Mouse (Mus musculus): ENCODE data around the gene C2cd2l. TPM values are rescaled to one million over a fixed set of nuclear protein-coding genes. Genes with fewer than 3 reads are reported as not detected.

The C2cd2l gene
- polyA plus RNA-seq, 1 experiment from 2014 or later: 8.7 TPM

DNA sequence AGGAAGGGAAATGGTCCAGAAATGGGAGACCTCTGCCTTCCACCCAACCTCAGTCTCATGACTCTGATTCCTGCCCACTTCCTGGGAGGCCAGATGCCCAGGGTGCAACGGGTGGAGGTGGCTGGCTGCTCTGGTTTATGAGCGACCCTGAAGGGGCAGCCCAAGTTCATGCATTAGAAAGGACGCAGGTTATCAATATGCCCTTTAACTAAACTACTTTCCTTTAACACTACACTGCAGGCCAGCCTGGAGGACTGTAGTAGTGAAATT is 1.3 kb downstream of the C2cd2l start:
- Histone ChIP-seq H3K9me3 (no peaks in the 10 kb centered on the region), H3K36me3 (replicated peaks) (peaks cover 37% of the 10 kb centered on the region), H3K4me1 (peaks cover 48% of the 10 kb centered on the region), H3K27me3 (ENCODE audit: poor library complexity, severe bottlenecking) (0 out of 2 replicates have a peak, but pooled peaks cover 12% of the 10 kb centered on the region), H3K27ac (no peak overlapping the region), H3K4me3 (peak overlapping the region; percentile 91)
- no peak for DNase-seq (ENCODE audit: extremely low spot score, low spot score)
- WGBS: 31% methylated on average over 3 of the region's 3 CpGs

- WGBS: 52% methylated on average over 5 of the region's 5 CpGs
- Histone ChIP-seq H3K36me3 (replicated peaks) (peaks cover 42% of the 10 kb centered on the region), H3K27ac (no peak overlapping the region), H3K9me3 (no peaks in the 10 kb centered on the region), H3K4me3 (peak overlapping the region; percentile 91), H3K4me1 (peaks cover 48% of the 10 kb centered on the region), H3K27me3 (ENCODE audit: poor library complexity, severe bottlenecking) (0 out of 2 replicates have a peak, but pooled peaks cover 17% of the 10 kb centered on the region)
- DNase-seq (ENCODE audit: extremely low spot score, low spot score): no peak
These were observed 1.8 kb downstream of the C2cd2l start for GRCm38 (mm10) chr9:44318076-44318825.

DNA sequence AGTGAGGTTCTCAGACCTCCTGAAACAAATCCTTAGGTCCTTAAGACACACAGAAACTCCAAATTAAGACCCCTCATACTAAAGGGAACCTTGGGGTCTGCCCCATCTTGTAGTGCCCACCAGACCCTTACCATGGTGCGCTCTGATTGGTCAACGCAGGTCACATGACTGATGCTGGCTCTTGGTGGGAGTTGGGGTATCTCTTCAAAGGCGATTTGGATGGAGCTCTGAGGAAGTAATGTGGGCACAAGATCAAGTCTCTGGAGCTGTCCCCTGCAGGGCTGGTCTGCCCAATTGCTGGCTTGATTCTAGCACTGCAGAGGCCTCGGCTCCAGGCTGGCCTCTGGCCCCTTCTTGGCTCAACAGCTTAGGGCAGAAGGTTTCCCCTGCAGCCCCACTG is 2.6 kb downstream of the C2cd2l start:
- H3K9me3 ChIP-seq: no peaks in the 10 kb centered on the region
- H3K4me1 ChIP-seq: peaks cover 49% of the 10 kb centered on the region
- WGBS: 63% methylated on average over 4 of the region's 4 CpGs
- DNase-seq (ENCODE audit: extremely low spot score, low spot score): no peak
- H3K27me3 ChIP-seq (ENCODE audit: poor library complexity, severe bottlenecking): peaks cover 25% of the 10 kb centered on the region
- H3K4me3 ChIP-seq: no peak overlapping the region
- no peak overlapping the region for H3K27ac ChIP-seq
- H3K36me3 ChIP-seq (replicated peaks): peaks cover 50% of the 10 kb centered on the region

GRCm38 (mm10) chr9:44314910-44315309 is 5.2 kb downstream of the C2cd2l start:
- H3K27ac ChIP-seq: no peak overlapping the region
- peaks cover 58% of the 10 kb centered on the region for H3K36me3 ChIP-seq (replicated peaks)
- DNase-seq (ENCODE audit: extremely low spot score, low spot score): no peak
- H3K4me3 ChIP-seq: no peak overlapping the region
- WGBS: 93% methylated on average over 18 of the region's 18 CpGs
- peaks cover 64% of the 10 kb centered on the region for H3K4me1 ChIP-seq
- H3K27me3 ChIP-seq (ENCODE audit: poor library complexity, severe bottlenecking): peaks cover 39% of the 10 kb centered on the region
- H3K9me3 ChIP-seq: no peaks in the 10 kb centered on the region

DNA sequence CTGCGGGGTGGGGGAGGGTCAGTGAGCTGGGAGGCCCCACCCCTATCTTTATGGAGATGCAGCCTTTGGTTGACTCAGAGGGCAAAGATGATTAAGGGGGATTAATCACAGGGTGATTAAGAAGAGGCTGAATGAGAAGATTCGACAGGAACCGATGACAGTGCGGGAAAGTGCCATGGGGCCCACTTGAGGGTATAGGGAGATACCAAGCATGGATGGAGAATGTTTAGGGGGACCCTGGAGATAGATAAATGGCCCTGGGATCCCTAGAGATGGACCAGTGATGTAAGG is 5.9 kb downstream of the C2cd2l start:
- DNase-seq (ENCODE audit: extremely low spot score, low spot score): no peak
- H3K4me3 ChIP-seq: no peak overlapping the region
- peaks cover 39% of the 10 kb centered on the region for H3K27me3 ChIP-seq (ENCODE audit: poor library complexity, severe bottlenecking)
- H3K4me1 ChIP-seq: peaks cover 60% of the 10 kb centered on the region
- H3K27ac ChIP-seq: no peak overlapping the region
- 66% methylated on average over 4 of the region's 4 CpGs for WGBS
- no peaks in the 10 kb centered on the region for H3K9me3 ChIP-seq
- peaks cover 58% of the 10 kb centered on the region for H3K36me3 ChIP-seq (replicated peaks)

GRCm38 (mm10) chr9:44313476-44314256 is 6.4 kb downstream of the C2cd2l start:
- no peaks in the 10 kb centered on the region for H3K9me3 ChIP-seq
- H3K36me3 ChIP-seq (replicated peaks): peaks cover 58% of the 10 kb centered on the region
- H3K27me3 ChIP-seq (ENCODE audit: poor library complexity, severe bottlenecking): peaks cover 36% of the 10 kb centered on the region
- no peak for DNase-seq (ENCODE audit: extremely low spot score, low spot score)
- H3K4me1 ChIP-seq: peaks cover 55% of the 10 kb centered on the region
- 81% methylated on average over 19 of the region's 19 CpGs for WGBS
- no peak overlapping the region for H3K27ac ChIP-seq
- H3K4me3 ChIP-seq: no peak overlapping the region

DNA sequence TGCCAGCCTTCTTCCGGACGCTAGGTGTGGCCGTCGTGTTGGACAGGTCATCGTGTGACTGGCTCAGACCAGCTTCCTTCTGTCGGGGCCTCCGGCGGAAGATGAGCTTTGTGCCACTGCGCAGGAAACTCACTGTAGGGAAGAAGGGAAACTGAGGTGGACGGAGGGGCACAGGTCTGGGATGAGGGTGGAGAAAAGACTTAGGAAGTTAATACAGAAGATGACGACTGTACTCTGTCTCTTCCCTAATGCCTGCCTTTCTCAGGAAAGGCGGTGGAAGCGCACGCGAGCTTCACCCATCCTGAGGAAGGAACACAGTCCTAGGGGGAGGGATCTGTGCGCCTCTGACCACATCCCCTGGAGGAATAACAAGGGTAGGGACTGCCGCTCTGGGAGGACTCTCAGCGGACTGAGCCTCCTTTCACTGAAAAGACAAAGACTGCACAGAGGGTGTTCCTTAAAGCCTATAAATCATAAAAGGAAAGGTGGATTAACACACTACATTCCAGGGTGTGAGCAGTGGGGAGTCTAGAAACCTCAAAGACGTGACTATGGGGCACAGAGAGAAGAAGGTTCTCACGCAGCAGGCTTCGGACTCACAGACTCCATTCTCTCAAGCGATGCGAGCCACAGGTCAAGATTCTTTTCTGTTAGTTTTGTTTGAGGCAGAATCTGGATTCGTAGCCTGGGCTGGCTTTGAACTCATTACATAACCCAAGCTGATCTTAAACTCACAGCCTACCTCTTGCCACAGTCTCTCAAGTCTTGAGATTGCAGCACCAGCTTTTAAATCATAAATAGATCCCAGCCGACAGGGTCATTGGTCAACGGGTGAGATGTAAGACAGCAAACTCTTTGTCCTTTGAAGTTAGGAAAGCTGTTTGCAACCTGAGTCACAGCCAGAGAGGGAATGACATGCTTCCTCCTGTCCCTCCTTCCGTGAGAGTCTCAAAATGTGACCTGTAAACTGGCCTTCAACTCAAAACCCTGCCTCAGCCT is 8.7 kb downstream of the C2cd2l start:
- Histone ChIP-seq H3K27me3 (ENCODE audit: poor library complexity, severe bottlenecking) (peaks cover 31% of the 10 kb centered on the region), H3K9me3 (no peaks in the 10 kb centered on the region), H3K4me1 (peaks cover 34% of the 10 kb centered on the region), H3K27ac (peak overlapping the region; percentile 75), H3K4me3 (peak overlapping the region; percentile 34), H3K36me3 (replicated peaks) (peaks cover 47% of the 10 kb centered on the region)
- 5% methylated on average over 27 of the region's 27 CpGs for WGBS
- peak; percentile 47 for DNase-seq (ENCODE audit: extremely low spot score, low spot score)

- Histone ChIP-seq H3K27me3 (ENCODE audit: poor library complexity, severe bottlenecking) (peaks cover 31% of the 10 kb centered on the region), H3K9me3 (no peaks in the 10 kb centered on the region), H3K36me3 (replicated peaks) (peaks cover 40% of the 10 kb centered on the region), H3K4me1 (peaks cover 37% of the 10 kb centered on the region), H3K27ac (peak overlapping the region; percentile 75), H3K4me3 (peak overlapping the region; percentile 34)
- DNase-seq (ENCODE audit: extremely low spot score, low spot score): no peak
- 17% methylated on average over 10 of the region's 10 CpGs for WGBS
These were observed 9.3 kb downstream of the C2cd2l start for GRCm38 (mm10) chr9:44310750-44311135.

GRCm38 (mm10) chr9:44309756-44310155 is 10.3 kb downstream of the C2cd2l start:
- no peak for DNase-seq (ENCODE audit: extremely low spot score, low spot score)
- peaks cover 41% of the 10 kb centered on the region for H3K4me1 ChIP-seq
- 66% methylated on average over 3 of the region's 3 CpGs for WGBS
- H3K27me3 ChIP-seq (ENCODE audit: poor library complexity, severe bottlenecking): peaks cover 31% of the 10 kb centered on the region
- no peak overlapping the region for H3K27ac ChIP-seq
- peaks cover 31% of the 10 kb centered on the region for H3K36me3 ChIP-seq (replicated peaks)
- no peak overlapping the region for H3K4me3 ChIP-seq
- H3K9me3 ChIP-seq: no peaks in the 10 kb centered on the region

- Histone ChIP-seq H3K27ac (no peak overlapping the region), H3K27me3 (ENCODE audit: poor library complexity, severe bottlenecking) (peaks cover 12% of the 10 kb centered on the region), H3K4me1 (peaks cover 46% of the 10 kb centered on the region), H3K36me3 (replicated peaks) (peaks cover 12% of the 10 kb centered on the region), H3K4me3 (no peak overlapping the region), H3K9me3 (no peaks in the 10 kb centered on the region)
- no peak for DNase-seq (ENCODE audit: extremely low spot score, low spot score)
- WGBS: 87% methylated on average over 2 of the region's 2 CpGs
These were observed 12.8 kb downstream of the C2cd2l start for GRCm38 (mm10) chr9:44307248-44307647.

- WGBS: 91% methylated on average over 6 of the region's 6 CpGs
- H3K36me3 ChIP-seq (replicated peaks): peaks cover 16% of the 10 kb centered on the region
- H3K27me3 ChIP-seq (ENCODE audit: poor library complexity, severe bottlenecking): peaks cover 12% of the 10 kb centered on the region
These were observed 13.6 kb downstream of the C2cd2l start for GRCm38 (mm10) chr9:44306532-44306931.

DNA sequence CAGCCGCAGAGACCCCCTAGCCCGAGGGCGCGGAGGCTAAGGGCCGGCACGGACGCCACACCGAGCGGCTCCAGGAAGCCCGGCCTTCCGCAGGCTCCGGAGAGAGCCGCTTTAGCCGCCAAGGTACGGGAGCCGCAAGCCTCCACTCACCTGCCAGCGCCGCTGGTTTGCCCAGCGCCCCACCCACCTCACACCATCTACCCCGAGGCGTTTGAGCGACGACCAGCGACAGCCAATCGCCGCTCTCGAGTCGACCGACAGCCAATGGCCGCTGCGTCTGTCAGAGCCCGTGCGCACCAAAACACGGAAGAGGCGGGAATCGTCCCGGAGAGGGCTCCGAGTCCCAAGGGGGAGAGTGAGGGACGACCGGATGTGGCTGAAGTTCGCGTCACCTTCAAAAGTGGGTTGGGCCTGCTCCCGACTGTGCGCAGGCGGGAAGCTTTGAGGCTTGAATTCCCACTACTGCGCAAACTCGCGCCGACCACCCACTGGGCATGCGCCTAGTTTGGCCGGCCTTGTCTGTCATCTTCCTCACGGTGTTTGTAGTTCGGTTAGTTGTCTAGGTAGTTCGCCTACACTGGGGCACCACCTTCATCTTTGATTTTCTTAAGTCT is 14.5 kb downstream of the C2cd2l start, which contains the start of gene Hinfp:
TSS of gene Hinfp (minus strand) at position 206 of the 614 bp plus-strand sequence.
- H3K27ac ChIP-seq: peak within 1 kb of the TSS; percentile 91
- under 1% methylated on average over 54 of the region's 54 CpGs for WGBS
- peaks cover 5% of the 10 kb centered on the region; the same call in 1 of the 2 replicates for H3K27me3 ChIP-seq (ENCODE audit: poor library complexity, severe bottlenecking)
- H3K9me3 ChIP-seq: no peaks in the 10 kb centered on the region
- H3K4me3 ChIP-seq: peak within 1 kb of the TSS; percentile 87
- peaks cover 23% of the 10 kb centered on the region for H3K36me3 ChIP-seq (replicated peaks)
- DNase-seq (ENCODE audit: extremely low spot score, low spot score): peak; percentile 99
- H3K4me1 ChIP-seq: peaks cover 29% of the 10 kb centered on the region

More at GRCm38 (mm10) chr9:44306532-44306931, 13.6 kb downstream of the C2cd2l start:
- no peak for DNase-seq (ENCODE audit: extremely low spot score, low spot score)
- Histone ChIP-seq H3K9me3 (no peaks in the 10 kb centered on the region), H3K4me3 (no peak overlapping the region), H3K27ac (no peak overlapping the region), H3K4me1 (peaks cover 39% of the 10 kb centered on the region)
